Comparison of ENCODE assay signal across 15 mouse cellular contexts in genomic region chr7:112739174-112739573, GRCm38 (mm10).
"Had no signal": no experiment of that assay in that cellular context is flagged by ENCODE, and none has a peak within 500 bp of the region (broad histone marks: within the 10 kb centered on the region; RNA-seq: fewer than 3 reads in every experiment).

No protein-coding gene starts in this region.

- H3K9ac ChIP-seq: liver, embryonic 15.5 days; midbrain, embryonic 15.5 days; neural tube, embryonic 12.5 days had no signal

- H3K4me3 ChIP-seq: left cerebral cortex, adult 2 months; limb, embryonic 10.5 days; liver, embryonic 15.5 days; megakaryocyte, embryonic 14.5 days; midbrain, embryonic 15.5 days; neural tube, embryonic 12.5 days had no signal

- H3K36me3 ChIP-seq: limb, embryonic 10.5 days; liver, embryonic 15.5 days; midbrain, embryonic 15.5 days; neural tube, embryonic 12.5 days had no signal

- H3K9me3 ChIP-seq: limb, embryonic 10.5 days; liver, embryonic 15.5 days; megakaryocyte, embryonic 14.5 days; midbrain, embryonic 15.5 days; neural tube, embryonic 12.5 days had no signal

- H3K27ac ChIP-seq: left cerebral cortex, adult 2 months; limb, embryonic 10.5 days; liver, embryonic 15.5 days; macrophage; midbrain, embryonic 15.5 days; neural tube, embryonic 12.5 days had no signal

- H3K4me2 ChIP-seq: liver, embryonic 11.5 days; liver, embryonic 15.5 days; midbrain, embryonic 11.5 days; midbrain, embryonic 15.5 days; neural tube, embryonic 12.5 days had no signal

- H3K4me1 ChIP-seq: megakaryocyte, embryonic 14.5 days had no signal

- ATAC-seq: midbrain, embryonic 15.5 days had no signal

- H3K27me3 ChIP-seq: midbrain, embryonic 15.5 days; neural tube, embryonic 12.5 days had no signal

- DNase-seq: kidney, postnatal 10 days; kidney, postnatal 4 days; lung, adult 2 months; lung, postnatal 10 days; thymus, adult 18-20 months; thymus, postnatal 14 days had no signal
